Mouse (Mus musculus): ENCODE measurements at regions not wholly inside any gene's neighbourhood (a gene's known extent, or its start where the extent isn't known, plus 50 kb on each side); places are given as distances from the start of the nearest gene placed in this dataset.

DNA sequence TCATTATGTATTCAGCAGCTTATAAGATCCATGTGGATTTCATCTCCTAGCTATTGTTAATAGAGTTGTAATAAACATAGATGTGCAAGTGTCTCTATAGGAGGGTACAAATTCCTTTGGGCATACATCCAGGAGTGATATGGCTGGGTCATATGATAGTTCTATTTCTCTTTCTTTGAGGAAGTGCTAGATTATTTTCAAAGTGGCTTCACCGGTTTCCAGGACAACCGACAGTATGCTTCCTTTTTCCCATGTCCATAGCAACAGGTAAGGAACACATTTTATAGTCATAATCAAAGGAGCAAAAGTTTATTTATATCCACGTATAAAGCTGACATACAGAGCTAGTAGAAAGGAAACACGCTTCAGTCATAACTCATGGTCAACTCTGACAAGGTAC lies 710.2 kb upstream of the Tenm4 start:
- Histone ChIP-seq H3K27ac (ENCODE audit: low read depth, low read length) (no peak overlapping the region), H3K27me3 (ENCODE audit: control insufficient read depth, insufficient read depth, low read length) (no peaks in the 10 kb centered on the region), H3K36me3 (ENCODE audit: control insufficient read depth, insufficient read depth, low read length) (no peaks in the 10 kb centered on the region), H3K9me3 (replicated peaks; ENCODE audit: control insufficient read depth, low read length) (no peaks in the 10 kb centered on the region), H3K4me2 (no peak overlapping the region), H3K4me3 (ENCODE audit: low read depth, low read length) (no peak overlapping the region), H3K9ac (ENCODE audit: low read depth, low read length) (no peak overlapping the region), H3K4me1 (ENCODE audit: control insufficient read depth, insufficient read depth, low read length) (no peaks in the 10 kb centered on the region)
- ATAC-seq (replicated peaks; ENCODE audit: insufficient number of reproducible peaks, low FRiP score, low TSS enrichment): no peak
- WGBS (ENCODE audit: insufficient replicate concordance): 81% methylated on average over 4 of the region's 4 CpGs

DNA sequence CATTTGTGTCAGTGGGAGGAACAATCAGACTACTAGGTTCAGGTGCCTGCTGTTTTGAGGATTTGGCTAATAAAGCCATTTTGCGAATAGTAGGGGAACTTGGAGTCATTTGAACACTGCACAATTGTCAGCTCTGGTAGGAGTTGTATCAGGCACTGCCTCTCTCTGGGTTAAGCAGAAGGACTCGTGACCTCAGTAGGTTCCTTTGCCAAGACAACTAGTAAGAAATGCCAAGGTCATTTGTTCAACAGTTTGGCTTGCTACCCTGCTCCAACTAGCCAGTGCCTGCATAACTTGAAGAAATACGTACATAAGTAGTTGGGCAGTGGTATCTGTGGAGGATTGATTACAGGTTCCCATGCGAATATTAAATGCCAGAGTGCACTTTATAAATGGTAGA lies 705.5 kb upstream of the Tenm4 start:
- Histone ChIP-seq H3K27me3 (ENCODE audit: control insufficient read depth, insufficient read depth, low read length) (no peaks in the 10 kb centered on the region), H3K4me3 (ENCODE audit: low read depth, low read length) (no peak overlapping the region), H3K9ac (ENCODE audit: low read depth, low read length) (no peak overlapping the region), H3K9me3 (replicated peaks; ENCODE audit: control insufficient read depth, low read length) (no peaks in the 10 kb centered on the region), H3K36me3 (ENCODE audit: control insufficient read depth, insufficient read depth, low read length) (no peaks in the 10 kb centered on the region), H3K4me2 (no peak overlapping the region), H3K27ac (ENCODE audit: low read depth, low read length) (no peak overlapping the region), H3K4me1 (ENCODE audit: control insufficient read depth, insufficient read depth, low read length) (no peaks in the 10 kb centered on the region)
- 77% methylated on average over 4 of the region's 4 CpGs for WGBS (ENCODE audit: insufficient replicate concordance)
- no peak for ATAC-seq (replicated peaks; ENCODE audit: insufficient number of reproducible peaks, low FRiP score, low TSS enrichment)

DNA sequence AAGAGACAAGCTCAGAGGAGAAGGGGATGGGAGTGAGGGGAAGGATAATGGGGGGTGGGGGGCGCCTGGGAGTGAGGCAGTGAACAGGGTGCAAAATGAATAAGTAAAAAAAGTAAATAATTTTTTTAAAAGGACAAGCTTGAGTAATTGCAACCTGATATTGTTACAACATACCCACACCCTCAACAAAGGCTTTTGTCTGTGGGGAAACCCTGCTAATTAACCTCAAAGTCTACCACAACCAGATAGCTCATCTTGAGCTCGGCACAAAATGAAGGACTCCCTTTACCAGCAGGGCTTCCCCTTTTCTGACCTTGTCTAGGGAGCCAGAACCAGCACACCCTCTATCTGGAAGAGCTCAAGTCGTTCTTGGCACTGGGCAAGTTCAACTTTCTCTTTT lies 704.0 kb upstream of the Tenm4 start:
- WGBS (ENCODE audit: insufficient replicate concordance): 39% methylated on average over 3 of the region's 3 CpGs
- no peak for ATAC-seq (replicated peaks; ENCODE audit: insufficient number of reproducible peaks, low FRiP score, low TSS enrichment)
- Histone ChIP-seq H3K27ac (ENCODE audit: low read depth, low read length) (no peak overlapping the region), H3K9me3 (replicated peaks; ENCODE audit: control insufficient read depth, low read length) (no peaks in the 10 kb centered on the region), H3K4me3 (ENCODE audit: low read depth, low read length) (no peak overlapping the region), H3K4me2 (no peak overlapping the region), H3K27me3 (ENCODE audit: control insufficient read depth, insufficient read depth, low read length) (no peaks in the 10 kb centered on the region), H3K4me1 (ENCODE audit: control insufficient read depth, insufficient read depth, low read length) (no peaks in the 10 kb centered on the region), H3K36me3 (ENCODE audit: control insufficient read depth, insufficient read depth, low read length) (no peaks in the 10 kb centered on the region), H3K9ac (ENCODE audit: low read depth, low read length) (no peak overlapping the region)

DNA sequence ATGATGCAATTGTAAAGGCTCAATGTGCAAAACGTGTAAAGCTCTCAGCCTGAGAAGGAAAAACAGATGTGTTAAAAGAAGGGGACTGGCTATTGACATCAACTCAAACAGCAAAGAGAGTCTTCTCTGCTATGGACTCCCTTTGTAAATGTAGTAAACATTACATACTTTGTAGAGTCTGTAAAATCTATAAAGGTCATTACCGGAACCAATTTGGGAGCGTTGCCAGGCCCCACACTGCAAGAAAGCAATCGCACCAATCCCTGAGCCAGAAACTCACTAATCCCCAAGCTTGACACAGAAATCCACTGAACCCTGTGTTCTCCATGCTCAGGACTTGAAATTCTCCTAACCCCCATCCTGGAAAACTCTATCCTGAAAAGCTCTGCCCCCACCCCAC lies 697.2 kb upstream of the Tenm4 start:
- ATAC-seq (replicated peaks; ENCODE audit: insufficient number of reproducible peaks, low FRiP score, low TSS enrichment): no peak
- no peaks in the 10 kb centered on the region for H3K9me3 ChIP-seq (replicated peaks; ENCODE audit: control insufficient read depth, low read length)
- H3K27me3 ChIP-seq (ENCODE audit: control insufficient read depth, insufficient read depth, low read length): no peaks in the 10 kb centered on the region
- H3K4me3 ChIP-seq (ENCODE audit: low read depth, low read length): no peak overlapping the region
- H3K4me1 ChIP-seq (ENCODE audit: control insufficient read depth, insufficient read depth, low read length): no peaks in the 10 kb centered on the region
- 83% methylated on average over 4 of the region's 4 CpGs for WGBS (ENCODE audit: insufficient replicate concordance)
- no peak overlapping the region for H3K4me2 ChIP-seq
- no peak overlapping the region for H3K9ac ChIP-seq (ENCODE audit: low read depth, low read length)
- no peak overlapping the region for H3K27ac ChIP-seq (ENCODE audit: low read depth, low read length)
- H3K36me3 ChIP-seq (ENCODE audit: control insufficient read depth, insufficient read depth, low read length): no peaks in the 10 kb centered on the region

DNA sequence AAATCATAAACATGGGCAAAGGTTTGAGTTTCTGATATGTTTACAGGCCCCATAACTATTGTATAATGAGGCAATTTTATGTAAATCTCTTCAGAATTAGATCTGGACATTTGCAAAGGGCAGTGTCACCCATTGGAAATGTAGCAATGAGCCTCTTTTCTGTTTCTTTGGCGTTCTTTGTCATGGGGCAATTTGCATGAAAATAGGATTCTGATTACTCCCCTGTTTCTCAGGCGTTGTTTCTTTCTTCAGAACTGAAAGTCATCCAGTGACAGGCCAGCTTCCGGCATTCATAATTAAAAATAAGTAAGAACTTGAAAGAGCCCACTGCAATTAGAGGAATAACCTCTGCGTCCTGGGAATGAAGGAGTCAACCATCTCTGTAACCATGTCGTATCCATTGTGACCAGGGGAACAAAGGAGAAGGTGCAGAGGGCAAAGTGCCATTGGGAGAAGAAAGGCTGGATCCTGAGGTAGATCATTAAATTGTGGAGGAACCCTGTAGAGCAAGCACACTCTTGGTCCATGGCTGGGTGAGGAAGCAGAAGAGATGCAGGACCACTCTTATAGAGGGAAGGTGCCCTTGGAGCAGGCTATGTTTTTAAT lies 690.8 kb upstream of the Tenm4 start:
- Histone ChIP-seq H3K4me2 (no peak overlapping the region), H3K9ac (ENCODE audit: low read depth, low read length) (no peak overlapping the region), H3K4me1 (ENCODE audit: control insufficient read depth, insufficient read depth, low read length) (no peaks in the 10 kb centered on the region), H3K27me3 (ENCODE audit: control insufficient read depth, insufficient read depth, low read length) (no peaks in the 10 kb centered on the region), H3K36me3 (ENCODE audit: control insufficient read depth, insufficient read depth, low read length) (no peaks in the 10 kb centered on the region), H3K27ac (ENCODE audit: low read depth, low read length) (no peak overlapping the region), H3K9me3 (replicated peaks; ENCODE audit: control insufficient read depth, low read length) (no peaks in the 10 kb centered on the region), H3K4me3 (ENCODE audit: low read depth, low read length) (no peak overlapping the region)
- ATAC-seq (replicated peaks; ENCODE audit: insufficient number of reproducible peaks, low FRiP score, low TSS enrichment): no peak
- WGBS (ENCODE audit: insufficient replicate concordance): 60% methylated on average over 5 of the region's 5 CpGs

DNA sequence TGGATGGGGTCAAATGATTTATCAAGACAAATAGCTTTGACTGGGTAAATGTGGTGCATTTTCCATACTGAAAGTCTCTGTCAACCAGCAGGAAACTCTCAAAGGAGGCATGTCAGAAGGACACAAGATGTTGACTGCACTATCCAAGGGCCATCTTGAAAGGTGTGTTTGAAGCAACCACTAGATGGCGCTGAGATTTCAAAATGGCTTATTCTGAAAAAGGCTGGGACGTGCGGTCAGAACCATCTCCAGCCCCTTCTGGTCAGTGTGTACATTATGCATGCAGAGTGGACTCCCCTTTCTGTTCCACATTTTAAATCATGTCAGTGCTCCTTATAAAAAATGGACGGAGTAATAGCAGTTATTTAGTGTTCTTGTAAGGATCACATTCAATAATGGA lies 681.4 kb upstream of the Tenm4 start:
- no peaks in the 10 kb centered on the region for H3K4me1 ChIP-seq (ENCODE audit: control insufficient read depth, insufficient read depth, low read length)
- no peaks in the 10 kb centered on the region for H3K36me3 ChIP-seq (ENCODE audit: control insufficient read depth, insufficient read depth, low read length)
- no peaks in the 10 kb centered on the region for H3K27me3 ChIP-seq (ENCODE audit: control insufficient read depth, insufficient read depth, low read length)
- H3K27ac ChIP-seq (ENCODE audit: low read depth, low read length): no peak overlapping the region
- no peak overlapping the region for H3K4me3 ChIP-seq (ENCODE audit: low read depth, low read length)
- H3K9ac ChIP-seq (ENCODE audit: low read depth, low read length): no peak overlapping the region
- no peak for ATAC-seq (replicated peaks; ENCODE audit: insufficient number of reproducible peaks, low FRiP score, low TSS enrichment)
- H3K9me3 ChIP-seq (replicated peaks; ENCODE audit: control insufficient read depth, low read length): no peaks in the 10 kb centered on the region
- 12% methylated on average over 4 of the region's 4 CpGs for WGBS (ENCODE audit: insufficient replicate concordance)
- no peak overlapping the region for H3K4me2 ChIP-seq

DNA sequence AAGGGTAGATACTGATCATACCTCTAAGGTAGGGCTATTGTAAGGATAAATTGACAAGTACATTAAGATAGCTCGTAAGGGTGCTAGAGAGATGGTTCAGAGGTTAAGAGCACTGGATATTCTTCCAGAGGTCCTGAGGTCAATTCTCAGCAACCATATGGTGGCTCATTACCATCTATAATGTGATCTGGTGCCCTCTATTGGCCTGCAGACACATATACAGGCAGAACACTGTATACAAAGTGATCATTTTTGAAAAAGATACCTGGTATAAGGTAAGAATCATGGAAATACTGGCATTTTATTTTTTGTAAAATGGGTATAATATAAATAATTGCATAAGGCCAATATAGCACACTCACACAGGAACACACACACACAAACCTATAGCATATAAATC lies 676.3 kb upstream of the Tenm4 start:
- Histone ChIP-seq H3K27me3 (ENCODE audit: control insufficient read depth, insufficient read depth, low read length) (no peaks in the 10 kb centered on the region), H3K4me2 (no peak overlapping the region), H3K9me3 (replicated peaks; ENCODE audit: control insufficient read depth, low read length) (no peaks in the 10 kb centered on the region), H3K36me3 (ENCODE audit: control insufficient read depth, insufficient read depth, low read length) (no peaks in the 10 kb centered on the region), H3K4me1 (ENCODE audit: control insufficient read depth, insufficient read depth, low read length) (no peaks in the 10 kb centered on the region), H3K27ac (ENCODE audit: low read depth, low read length) (no peak overlapping the region), H3K4me3 (ENCODE audit: low read depth, low read length) (no peak overlapping the region), H3K9ac (ENCODE audit: low read depth, low read length) (no peak overlapping the region)
- 76% methylated on average over 1 of the region's 1 CpGs for WGBS (ENCODE audit: insufficient replicate concordance)
- no peak for ATAC-seq (replicated peaks; ENCODE audit: insufficient number of reproducible peaks, low FRiP score, low TSS enrichment)

DNA sequence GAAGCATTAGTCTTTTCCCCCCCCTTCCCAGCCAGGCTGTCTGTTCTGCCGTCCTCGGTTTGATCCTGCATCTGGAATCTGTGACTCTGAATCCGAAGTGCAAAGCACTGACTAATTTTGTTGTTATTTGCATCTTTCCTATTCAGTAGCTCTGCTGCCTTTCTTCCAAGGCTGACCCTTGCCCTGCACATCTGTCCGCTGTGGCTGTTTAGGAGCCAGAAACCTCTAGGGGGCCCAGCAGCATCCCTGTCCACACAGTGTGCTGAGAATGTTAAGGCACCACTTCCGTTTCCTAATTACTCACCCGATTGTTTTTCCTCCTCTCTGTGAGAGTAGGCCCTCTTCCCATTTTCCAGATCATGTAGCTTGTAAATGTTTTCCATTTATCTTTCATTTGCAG lies 668.1 kb upstream of the Tenm4 start:
- ATAC-seq (replicated peaks; ENCODE audit: insufficient number of reproducible peaks, low FRiP score, low TSS enrichment): no peak
- no peaks in the 10 kb centered on the region for H3K27me3 ChIP-seq (ENCODE audit: control insufficient read depth, insufficient read depth, low read length)

DNA sequence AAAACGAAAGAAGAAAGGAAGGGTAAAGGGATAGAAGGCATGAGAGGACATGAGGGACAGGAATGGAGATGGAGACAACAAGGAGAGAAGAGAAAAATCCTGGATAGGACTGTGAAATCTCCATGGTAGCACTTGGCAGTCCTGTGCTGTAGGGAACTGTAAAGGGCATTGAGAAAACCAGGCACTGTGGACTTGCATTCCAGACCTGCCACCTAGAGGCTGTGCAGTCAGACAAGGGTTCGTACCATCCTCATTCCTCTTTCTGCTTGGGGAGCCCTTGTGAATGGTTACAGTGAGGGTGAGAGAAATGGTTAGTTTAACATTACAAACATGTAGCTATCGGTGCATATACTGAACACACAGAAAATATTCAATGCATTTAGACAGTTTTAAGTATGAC lies 623.8 kb upstream of the Tenm4 start:
- Histone ChIP-seq H3K4me1 (ENCODE audit: control insufficient read depth, insufficient read depth, low read length) (no peaks in the 10 kb centered on the region), H3K27me3 (ENCODE audit: control insufficient read depth, insufficient read depth, low read length) (no peaks in the 10 kb centered on the region), H3K9ac (ENCODE audit: low read depth, low read length) (no peak overlapping the region), H3K9me3 (replicated peaks; ENCODE audit: control insufficient read depth, low read length) (no peaks in the 10 kb centered on the region), H3K4me2 (no peak overlapping the region), H3K4me3 (ENCODE audit: low read depth, low read length) (no peak overlapping the region), H3K36me3 (ENCODE audit: control insufficient read depth, insufficient read depth, low read length) (no peaks in the 10 kb centered on the region), H3K27ac (ENCODE audit: low read depth, low read length) (no peak overlapping the region)
- no peak for ATAC-seq (replicated peaks; ENCODE audit: insufficient number of reproducible peaks, low FRiP score, low TSS enrichment)
- WGBS (ENCODE audit: insufficient replicate concordance): 58% methylated on average over 3 of the region's 3 CpGs

More for the DNA sequence above, 668.1 kb upstream of the Tenm4 start:
- H3K4me1 ChIP-seq (ENCODE audit: control insufficient read depth, insufficient read depth, low read length): no peaks in the 10 kb centered on the region
- no peak overlapping the region for H3K9ac ChIP-seq (ENCODE audit: low read depth, low read length)
- WGBS (ENCODE audit: insufficient replicate concordance): 35% methylated on average over 6 of the region's 6 CpGs
- no peaks in the 10 kb centered on the region for H3K9me3 ChIP-seq (replicated peaks; ENCODE audit: control insufficient read depth, low read length)
- H3K27ac ChIP-seq (ENCODE audit: low read depth, low read length): no peak overlapping the region
- no peaks in the 10 kb centered on the region for H3K36me3 ChIP-seq (ENCODE audit: control insufficient read depth, insufficient read depth, low read length)
- no peak overlapping the region for H3K4me2 ChIP-seq
- H3K4me3 ChIP-seq (ENCODE audit: low read depth, low read length): no peak overlapping the region

All from heart, embryonic 11.5 days (tissue).